Mouse (Mus musculus): ENCODE results near the gene Gm20662.
"Not testable (repeated sequence)": the region's sequence is repeated elsewhere in the genome, so short reads cannot be mapped to it uniquely, and the experiment has no call there.

The Gm20662 gene

DNA sequence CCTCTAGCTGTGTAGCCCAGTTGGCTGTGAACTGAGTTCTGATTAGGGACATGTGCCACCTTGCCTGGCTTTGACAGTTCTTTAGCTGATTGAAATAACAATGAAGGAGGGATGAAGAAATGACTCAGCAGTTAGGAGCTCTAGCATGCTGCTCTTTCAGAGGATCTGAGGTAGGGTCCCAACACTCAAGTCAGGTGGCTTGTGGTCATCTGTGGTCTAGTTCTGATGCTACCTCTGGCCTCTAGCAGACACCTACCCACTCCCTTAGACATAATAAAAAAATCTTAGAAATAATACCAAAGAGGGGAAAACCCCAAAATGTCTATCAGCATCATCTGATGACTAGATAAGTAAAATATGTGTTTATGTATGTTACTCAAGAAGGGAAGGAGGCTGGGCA is 14.2 kb downstream of the Gm20662 start:
- no peak for DNase-seq (ENCODE audit: low read depth, low spot score)

GRCm38 (mm10) chr9:108013577-108013976 is 17.4 kb downstream of the Gm20662 start:
- DNase-seq (ENCODE audit: low read depth, low spot score), result not testable (repeated sequence)

DNA sequence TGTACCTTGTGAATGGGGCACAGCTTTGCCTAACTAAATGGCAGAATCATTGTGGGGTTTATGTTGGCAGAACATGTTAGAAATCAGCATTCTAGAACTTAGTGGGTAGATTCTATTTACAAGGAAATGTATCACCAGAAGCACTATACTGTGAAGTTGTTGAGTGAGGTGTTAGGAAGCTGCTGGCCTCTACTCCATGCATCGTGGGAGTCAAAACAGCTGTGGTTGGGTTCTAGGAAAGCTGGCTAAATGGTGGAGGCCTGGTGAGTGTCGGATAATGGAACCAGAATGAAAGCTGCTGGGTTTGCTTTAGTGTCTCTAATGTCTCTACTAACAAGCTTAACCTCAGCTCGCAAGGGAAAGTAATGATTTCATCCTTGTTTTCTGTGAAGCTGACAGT is 21.0 kb downstream of the Gm20662 start:
- peak; percentile 79 for DNase-seq (ENCODE audit: low read depth, low spot score)

DNA sequence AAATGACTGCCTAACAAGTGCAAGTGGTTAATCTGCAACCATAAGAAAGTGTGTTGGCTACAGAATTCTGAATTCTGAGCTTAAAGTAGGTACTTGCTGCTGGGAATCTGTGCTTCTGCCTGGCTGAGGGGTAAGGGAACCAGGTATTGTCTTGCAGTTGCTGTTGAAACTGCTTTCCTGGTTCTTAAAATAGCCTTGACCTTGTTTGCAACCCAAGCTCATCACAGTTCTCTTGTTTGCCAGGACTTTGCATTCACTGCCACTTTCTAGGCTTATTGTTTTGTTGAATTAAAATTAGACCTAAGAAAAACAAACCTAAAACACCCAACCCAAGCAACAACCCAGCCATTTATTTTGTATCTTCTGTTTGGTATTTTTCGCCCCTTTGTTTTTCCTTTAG is 24.6 kb downstream of the Gm20662 start:
- DNase-seq (ENCODE audit: low read depth, low spot score), result no peak

DNA sequence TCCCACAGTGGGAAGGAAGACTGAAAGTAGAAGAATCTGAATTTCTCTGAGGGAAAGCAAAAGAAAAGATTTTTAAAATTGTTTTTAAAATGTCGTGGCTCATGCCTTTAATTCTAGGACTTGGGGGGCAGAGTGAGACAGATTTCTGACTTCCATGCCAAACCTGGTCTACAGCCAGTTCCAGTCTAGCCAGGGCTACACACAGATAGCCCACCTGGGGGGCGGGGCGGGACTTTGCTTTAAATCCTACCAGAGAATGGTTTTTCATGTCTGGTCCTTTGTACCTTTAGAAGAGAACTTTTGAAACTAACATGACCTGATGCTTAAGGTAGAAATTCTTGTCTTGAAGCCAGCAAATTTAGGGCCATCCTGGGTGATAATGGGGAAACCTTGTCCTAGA is 27.1 kb downstream of the Gm20662 start:
- no peak for DNase-seq (ENCODE audit: low read depth, low spot score)

DNA sequence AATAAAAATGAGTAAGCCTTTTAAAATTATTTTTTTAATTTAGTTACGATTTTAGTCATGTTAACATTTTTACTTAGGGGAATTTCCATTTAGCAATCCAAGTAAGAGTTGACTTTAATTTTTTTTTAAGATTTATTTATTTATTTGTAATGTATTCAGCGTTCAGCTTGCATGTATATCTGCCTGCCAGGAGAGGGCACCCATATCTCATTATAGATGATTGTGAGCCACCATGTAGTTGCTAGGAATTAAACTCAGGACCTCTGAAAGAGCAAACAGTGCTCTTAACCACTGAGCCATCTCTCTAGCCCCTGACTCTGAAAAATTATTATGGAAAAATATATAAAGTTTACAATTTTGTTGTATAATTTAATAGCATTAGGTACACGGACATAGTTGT is 30.4 kb downstream of the Gm20662 start:
- DNase-seq (ENCODE audit: low read depth, low spot score), result no peak

GRCm38 (mm10) chr9:108027867-108028266 is 31.7 kb downstream of the Gm20662 start:
- no peak for DNase-seq (ENCODE audit: low read depth, low spot score)

DNA sequence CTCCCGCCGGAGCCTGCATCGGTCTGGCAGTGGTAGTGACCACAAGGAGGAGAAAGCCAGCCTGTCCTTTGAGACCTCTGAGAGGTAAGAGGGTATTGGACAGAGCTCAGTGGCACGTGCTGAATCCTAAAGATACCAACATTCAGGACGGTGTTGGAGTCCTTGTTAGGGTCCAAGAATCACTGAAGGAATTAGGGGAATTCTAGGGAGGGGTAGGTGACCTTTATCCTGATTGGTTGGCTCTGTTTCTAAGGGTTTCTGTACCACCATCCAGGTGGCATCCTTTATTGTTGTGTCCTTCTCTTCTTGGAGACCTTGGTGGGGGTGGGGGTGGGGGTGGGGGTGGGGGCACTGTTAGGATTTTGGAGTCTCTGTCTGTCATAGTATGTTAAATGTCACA is 36.0 kb downstream of the Gm20662 start:
- no peak for DNase-seq (ENCODE audit: low read depth, low spot score)

DNA sequence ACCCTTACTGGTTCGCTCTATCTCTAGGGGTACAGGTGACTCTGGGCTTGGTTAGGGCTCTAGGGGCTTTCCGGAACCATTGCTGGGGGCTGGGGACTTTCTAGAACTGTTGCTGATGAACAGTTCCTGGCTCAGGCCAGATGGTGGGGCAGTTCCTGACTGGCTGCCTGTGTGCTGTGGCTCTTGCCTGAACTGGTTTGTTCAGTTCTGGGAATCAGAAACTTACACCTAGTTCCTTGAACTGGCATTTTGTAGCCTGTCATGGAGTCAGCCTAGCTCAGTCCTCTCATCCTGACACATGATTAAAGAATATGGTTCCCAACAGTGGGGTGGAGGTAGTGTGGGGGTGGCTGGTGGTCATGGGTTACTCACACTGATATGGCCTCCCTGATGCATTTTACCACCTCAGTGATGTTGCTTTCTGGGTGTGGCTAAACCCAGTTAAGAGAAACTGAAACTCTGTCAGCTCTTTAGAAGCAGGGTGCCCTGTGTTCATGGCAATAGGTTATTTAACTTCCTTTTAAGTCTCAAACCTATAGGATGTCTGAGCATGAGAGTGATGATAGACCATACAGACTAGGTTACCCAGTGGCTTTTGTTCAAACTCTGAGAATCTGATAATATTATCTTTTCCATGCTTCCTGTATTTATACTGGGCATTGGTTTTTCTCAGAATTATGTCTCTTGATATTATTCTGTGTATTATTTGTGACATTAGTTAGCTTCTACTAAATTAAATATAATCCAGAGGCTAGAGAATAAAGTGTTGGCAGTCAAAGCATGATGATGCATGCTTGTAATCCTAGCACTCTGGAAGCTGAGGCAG is 39.4 kb downstream of the Gm20662 start:
- DNase-seq (ENCODE audit: low read depth, low spot score), result no peak

- no peak for DNase-seq (ENCODE audit: low read depth, low spot score)
These were observed 48.8 kb downstream of the Gm20662 start for GRCm38 (mm10) chr9:108044751-108045492.

- DNase-seq (ENCODE audit: low read depth, low spot score), result no peak
These were observed 50.4 kb downstream of the Gm20662 start for GRCm38 (mm10) chr9:108046582-108046981.

GRCm38 (mm10) chr9:108047601-108048565 is 51.7 kb downstream of the Gm20662 start:
- no peak for DNase-seq (ENCODE audit: low read depth, low spot score)

DNA sequence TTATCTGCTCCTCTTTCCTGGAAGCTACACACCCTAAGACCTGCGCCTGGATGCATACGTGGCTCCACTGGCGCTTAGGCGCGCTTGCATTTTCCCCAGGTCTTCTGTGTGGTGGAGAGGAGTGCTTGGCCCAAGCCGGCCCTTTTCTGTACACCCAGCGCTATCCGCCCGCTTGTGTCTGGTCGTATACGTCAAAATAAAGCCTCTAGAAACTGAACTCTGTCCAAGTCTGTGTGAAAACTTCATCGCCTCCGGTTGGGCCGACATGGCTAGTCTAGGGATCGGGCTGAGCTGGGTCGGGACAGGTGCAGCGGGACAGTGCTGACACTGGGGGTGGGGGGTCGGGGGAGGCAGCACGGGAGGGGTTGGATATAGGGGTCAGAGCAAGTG is 52.4 kb downstream of the Gm20662 start:
- no peak for DNase-seq (ENCODE audit: low read depth, low spot score)

- peak; percentile 97 for DNase-seq (ENCODE audit: low read depth, low spot score)
These were observed 52.9 kb downstream of the Gm20662 start, which contains the start of gene Gmppb for GRCm38 (mm10) chr9:108049016-108049455. TSS of gene Gmppb (plus strand) at chr9:108049242.

DNA sequence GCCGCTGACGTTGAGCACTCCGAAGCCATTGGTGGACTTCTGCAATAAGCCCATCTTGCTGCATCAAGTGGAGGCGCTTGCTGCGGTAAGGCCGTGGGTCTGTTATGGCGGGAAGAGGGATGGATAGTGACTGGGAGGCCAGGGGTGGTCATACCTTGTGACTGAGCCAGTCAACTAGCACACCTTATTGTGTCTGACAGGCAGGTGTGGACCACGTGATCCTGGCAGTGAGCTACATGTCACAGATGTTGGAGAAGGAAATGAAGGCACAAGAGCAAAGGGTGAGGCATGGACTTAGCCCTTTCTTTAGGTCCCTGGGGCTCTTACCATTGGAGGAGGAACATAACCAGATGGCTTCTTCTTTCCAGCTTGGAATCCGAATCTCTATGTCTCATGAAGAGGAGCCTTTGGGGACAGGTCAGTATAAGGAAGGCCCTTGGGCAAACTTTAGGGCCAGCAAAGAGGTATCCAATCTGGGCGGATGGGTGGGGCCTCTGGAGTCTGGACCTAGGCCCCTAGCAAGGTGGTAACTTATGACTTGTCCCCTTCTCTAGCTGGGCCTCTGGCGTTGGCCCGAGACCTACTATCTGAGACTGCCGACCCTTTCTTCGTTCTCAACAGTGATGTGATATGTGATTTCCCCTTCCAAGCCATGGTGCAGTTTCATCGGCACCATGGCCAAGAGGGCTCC is 53.6 kb downstream of the Gm20662 start:
- no peak for DNase-seq (ENCODE audit: low read depth, low spot score)

GRCm38 (mm10) chr9:108051184-108051930 is 55.2 kb downstream of the Gm20662 start:
- DNase-seq (ENCODE audit: low read depth, low spot score), result no peak

DNA sequence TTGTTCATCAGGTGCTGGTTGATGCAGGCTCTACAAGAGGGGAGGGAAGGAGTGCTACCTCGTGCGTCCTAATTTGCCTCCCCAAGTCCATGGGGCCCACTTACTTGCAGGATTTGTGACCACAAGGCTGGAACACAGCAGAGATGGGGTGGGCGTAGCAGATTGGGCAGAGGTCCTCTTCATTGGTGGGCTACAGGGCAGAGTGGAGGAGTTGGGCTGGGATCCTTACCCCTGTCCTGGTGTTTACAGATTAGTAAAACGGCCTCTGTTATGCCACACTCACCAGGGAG is 55.7 kb downstream of the Gm20662 start:
- no peak for DNase-seq (ENCODE audit: low read depth, low spot score)

- DNase-seq (ENCODE audit: low read depth, low spot score), result no peak
These were observed 56.3 kb downstream of the Gm20662 start for GRCm38 (mm10) chr9:108052411-108052810.

DNA sequence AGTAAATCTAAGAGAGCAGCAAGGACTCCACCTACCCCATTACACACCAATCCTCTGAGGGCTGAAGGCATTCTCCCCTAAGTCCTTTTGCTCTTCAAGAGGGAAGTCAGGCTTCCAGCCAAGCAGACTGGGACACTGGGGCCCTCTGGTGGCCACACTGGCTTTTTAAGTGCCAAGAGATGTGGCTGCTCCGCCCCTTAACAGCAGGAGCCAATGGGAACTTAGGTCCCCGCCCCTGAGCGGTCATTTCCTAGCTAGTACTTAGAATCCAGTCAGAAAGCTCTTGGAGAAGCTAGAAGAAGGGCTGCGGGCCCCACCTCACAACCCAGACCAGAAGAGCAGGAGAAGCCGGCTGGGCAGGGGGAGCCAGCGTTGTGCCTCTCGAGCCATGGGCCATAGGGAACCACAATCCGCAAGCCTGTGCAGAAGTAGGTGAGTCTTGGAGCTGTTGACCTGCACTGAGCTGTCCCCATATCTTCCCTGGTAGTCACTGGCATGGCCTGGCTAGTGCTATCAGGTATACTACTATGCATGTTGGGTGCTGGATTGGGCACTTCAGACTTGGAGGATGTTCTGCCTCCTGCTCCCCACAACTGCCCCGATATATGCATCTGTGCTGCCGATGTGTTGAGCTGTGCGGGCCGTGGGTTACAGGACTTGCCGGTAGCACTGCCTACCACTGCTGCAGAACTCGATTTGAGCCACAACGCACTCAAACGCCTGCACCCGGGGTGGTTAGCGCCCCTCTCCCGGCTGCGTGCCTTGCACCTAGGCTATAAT is 56.9 kb downstream of the Gm20662 start, which contains the start of gene Amigo3:
Gene Amigo3 (plus strand): TSS at position 275 of the 780 bp plus-strand sequence.
- peak; percentile 96 for DNase-seq (ENCODE audit: low read depth, low spot score)
